Mouse (Mus musculus) kidney, adult 9 months (tissue): ENCODE data around the gene Mctp2.

Source experiments
- DNase-seq: peaks from one replicate; pipeline ENCODE4 v3.0.0; 2022

The Mctp2 gene

GRCm38 (mm10) chr7:72165726-72166701 is 140.4 kb downstream of the Mctp2 start:
- DNase-seq = peak; percentile 86

- DNase-seq = peak; percentile 20
Measured at GRCm38 (mm10) chr7:72162256-72162655, 144.2 kb downstream of the Mctp2 start.

- DNase-seq = peak; percentile 26
Measured at GRCm38 (mm10) chr7:72159513-72160063, 146.8 kb downstream of the Mctp2 start.

GRCm38 (mm10) chr7:72150799-72151708 is 155.4 kb downstream of the Mctp2 start:
- DNase-seq = no peak

GRCm38 (mm10) chr7:72149073-72149472 is 157.3 kb downstream of the Mctp2 start:
- DNase-seq = peak; percentile 43

GRCm38 (mm10) chr7:72146849-72147248 is 159.6 kb downstream of the Mctp2 start:
- DNase-seq = no peak

- no peak for DNase-seq
Measured at GRCm38 (mm10) chr7:72145726-72146520, 160.5 kb downstream of the Mctp2 start.

GRCm38 (mm10) chr7:72138701-72139100 is 167.7 kb downstream of the Mctp2 start:
- no peak for DNase-seq

GRCm38 (mm10) chr7:72120986-72121385 is 185.4 kb downstream of the Mctp2 start:
- no peak for DNase-seq

- DNase-seq = no peak
Measured at GRCm38 (mm10) chr7:72119713-72120112, 186.7 kb downstream of the Mctp2 start.

GRCm38 (mm10) chr7:72117376-72118077 is 188.9 kb downstream of the Mctp2 start:
- no peak for DNase-seq

GRCm38 (mm10) chr7:72115073-72115472 is 191.3 kb downstream of the Mctp2 start:
- no peak for DNase-seq

- no peak for DNase-seq
Measured at GRCm38 (mm10) chr7:72110578-72110977, 195.8 kb downstream of the Mctp2 start.

- DNase-seq = no peak
Measured at GRCm38 (mm10) chr7:72108639-72109399, 197.6 kb downstream of the Mctp2 start.

GRCm38 (mm10) chr7:72104170-72104569 is 202.2 kb downstream of the Mctp2 start:
- no peak for DNase-seq

- DNase-seq = no peak
Measured at GRCm38 (mm10) chr7:72103654-72104053, 202.8 kb downstream of the Mctp2 start.

GRCm38 (mm10) chr7:72100683-72101082 is 205.7 kb downstream of the Mctp2 start:
- DNase-seq = no peak

- no peak for DNase-seq
Measured at GRCm38 (mm10) chr7:72098603-72099002, 207.8 kb downstream of the Mctp2 start.

GRCm38 (mm10) chr7:72096973-72097372 is 209.4 kb downstream of the Mctp2 start:
- DNase-seq = no peak

GRCm38 (mm10) chr7:72096433-72096832 is 210.0 kb downstream of the Mctp2 start:
- no peak for DNase-seq
